Mouse (Mus musculus) left cerebral cortex, postnatal 4 days (tissue): Measurements from ENCODE around the gene Tro. TPM values are rescaled to one million over a fixed set of nuclear protein-coding genes. Genes with fewer than 3 reads are reported as not detected.

Experiments
- DNase-seq: peaks from one replicate; pipeline ENCODE4 v3.0.0-alpha.2; 2022
- intact Hi-C: fragments of 180-260 bp; cut with DNase I; formaldehyde crosslinking; loops from one replicate; pipeline ENCODE4 v1.15.1; 2025
- total RNA-seq, 2 experiments: library from RNA; stranded (reverse); gene quantifications; 2 replicates each; pipeline ENCODE4 v1.2.3; 2021

Tro gene
- total RNA-seq, result 100 to 1,000 TPM; 160 to 171 TPM

DNA sequence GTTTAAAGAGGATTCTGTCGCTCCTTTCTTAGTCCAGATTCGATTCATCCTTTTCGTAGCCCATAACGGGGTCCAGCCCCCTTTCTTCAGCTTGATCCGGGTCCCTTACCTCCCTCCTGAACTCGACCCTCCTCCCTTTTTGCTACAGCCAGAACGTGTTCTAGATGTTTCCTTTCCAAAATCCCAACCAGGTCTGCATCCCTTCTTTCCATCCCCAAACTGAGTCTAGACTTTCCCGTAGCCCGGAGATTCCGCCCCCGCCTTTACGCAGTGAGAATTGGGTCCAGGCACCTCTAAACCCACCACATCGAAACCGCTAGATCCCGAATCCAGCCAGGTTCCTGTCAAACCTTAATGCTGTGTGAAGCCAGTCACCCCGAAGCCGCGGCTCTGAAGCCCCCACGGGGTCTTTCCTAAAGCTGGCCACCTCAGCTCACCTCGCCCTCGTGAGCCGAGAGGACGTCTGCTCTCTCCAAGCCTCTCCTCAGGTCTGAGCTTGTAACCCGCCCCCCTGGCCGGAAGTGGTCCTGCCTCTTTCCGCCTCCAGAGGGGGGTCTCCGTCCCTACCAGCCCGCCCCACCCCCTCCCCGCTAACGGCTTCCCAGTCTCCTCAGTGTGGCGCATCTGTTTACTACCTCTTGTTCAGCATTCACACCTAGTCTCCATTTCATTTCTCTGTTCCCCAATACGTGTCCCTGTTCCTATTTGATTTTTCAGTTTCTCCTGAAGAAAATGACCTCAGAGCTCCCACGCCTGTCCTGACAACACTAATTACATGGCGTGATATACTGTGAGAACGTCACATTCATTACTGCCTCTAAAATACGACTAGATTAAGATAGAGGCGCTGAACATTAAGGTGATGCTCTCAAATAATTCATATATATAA lies at the start of gene Tro:
TSS of gene Tro (minus strand) at position 676 of the 889 bp plus-strand sequence.
- DNase-seq, result peak; percentile 83
- intact Hi-C loops, result no loop called here

DNA sequence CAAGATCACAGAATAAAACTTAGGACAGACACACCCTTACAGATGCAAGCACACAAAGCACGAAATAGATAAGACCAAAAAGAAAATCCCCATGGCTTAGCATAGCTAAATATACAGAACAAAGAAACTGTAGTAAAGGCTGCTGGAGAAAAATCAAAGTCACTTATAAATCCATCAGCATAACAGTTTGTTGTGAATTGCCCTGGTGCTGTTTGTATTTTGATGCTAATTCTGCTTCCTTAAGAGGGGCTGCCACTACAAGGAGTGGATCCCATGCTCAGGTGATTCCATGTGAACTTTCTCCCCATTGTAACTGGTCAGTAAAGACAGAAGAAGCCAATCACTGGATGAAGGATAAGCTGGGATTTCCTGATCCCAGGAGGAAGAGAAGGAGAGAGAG lies 20.1 kb upstream of the Tro start:
- no peak for DNase-seq
- intact Hi-C loops, result no loop called here

DNA sequence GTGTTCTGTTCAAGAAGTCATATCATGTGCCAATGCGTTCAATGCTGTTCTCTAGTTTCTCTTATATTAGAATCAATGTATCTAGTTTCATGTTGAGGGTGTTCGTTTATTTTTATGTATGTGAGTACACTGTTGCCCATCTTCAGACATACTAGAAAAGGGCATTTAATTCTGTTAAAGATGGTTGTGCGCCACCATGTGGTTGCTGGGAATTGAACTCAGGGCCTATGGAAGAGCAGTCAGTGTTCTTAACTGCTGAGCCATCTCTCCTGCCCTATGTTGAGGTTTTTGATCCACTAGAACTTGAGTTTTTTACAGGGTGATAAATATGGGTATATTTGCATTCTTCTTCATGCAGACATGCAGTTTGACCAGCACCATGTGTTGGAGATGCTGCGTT lies 5.4 kb upstream of the Tro start:
- intact Hi-C loops, result no loop called here
- DNase-seq, result peak; percentile 17

DNA sequence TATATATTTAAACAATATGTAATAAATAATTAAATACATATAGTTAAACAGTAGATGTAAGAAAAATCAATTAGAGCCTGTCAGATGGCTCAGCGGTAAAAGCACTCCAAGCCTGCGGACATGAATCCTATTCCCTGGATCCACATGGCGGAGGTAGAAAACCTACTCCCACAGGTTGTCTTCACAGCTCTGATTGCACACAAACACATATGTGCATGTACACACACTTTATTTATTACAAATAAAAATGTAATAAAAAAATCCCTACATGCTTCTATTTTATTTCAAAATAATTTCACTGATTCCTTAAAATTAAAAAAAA lies 375 bp upstream of the Tro start:
- intact Hi-C loops, result no loop called here
- no peak for DNase-seq

DNA sequence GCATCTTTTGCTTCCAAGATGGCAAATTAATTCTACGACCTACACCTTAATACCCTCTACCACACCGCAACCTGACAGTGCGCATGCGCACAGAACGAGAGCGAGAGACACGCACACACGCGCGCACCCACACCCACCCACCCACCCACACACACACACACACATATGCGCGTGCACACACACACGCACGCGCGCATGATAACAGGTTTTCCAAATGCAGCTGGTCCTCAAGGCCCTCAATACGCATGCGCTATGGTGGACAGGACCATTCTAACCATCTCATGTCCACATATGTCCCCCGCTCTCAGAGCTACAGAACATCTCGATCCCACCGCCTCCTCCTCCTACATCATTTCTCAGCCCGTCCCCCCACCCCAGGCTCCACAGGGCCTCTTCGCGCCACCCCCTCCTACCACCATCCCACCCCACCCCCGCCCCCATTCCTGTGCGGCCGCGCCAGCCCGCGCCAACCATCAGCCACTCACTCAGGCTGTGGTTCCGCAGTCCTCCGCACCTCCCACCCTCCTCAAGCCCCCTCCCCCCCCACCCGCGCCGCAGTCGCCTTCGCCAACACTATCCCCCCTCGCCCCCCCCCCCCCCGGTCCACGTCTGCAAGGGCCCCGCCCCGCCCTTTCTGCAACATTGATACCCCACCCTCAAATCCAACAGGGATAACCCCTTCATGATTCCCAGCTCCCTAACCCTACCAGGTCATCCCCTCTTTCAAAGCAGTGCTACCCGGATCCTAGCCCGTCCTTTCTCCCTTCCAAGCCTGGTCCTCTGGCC lies 1.1 kb downstream of the Tro start:
- intact Hi-C loops, result no loop called here
- peak; percentile 60 for DNase-seq

DNA sequence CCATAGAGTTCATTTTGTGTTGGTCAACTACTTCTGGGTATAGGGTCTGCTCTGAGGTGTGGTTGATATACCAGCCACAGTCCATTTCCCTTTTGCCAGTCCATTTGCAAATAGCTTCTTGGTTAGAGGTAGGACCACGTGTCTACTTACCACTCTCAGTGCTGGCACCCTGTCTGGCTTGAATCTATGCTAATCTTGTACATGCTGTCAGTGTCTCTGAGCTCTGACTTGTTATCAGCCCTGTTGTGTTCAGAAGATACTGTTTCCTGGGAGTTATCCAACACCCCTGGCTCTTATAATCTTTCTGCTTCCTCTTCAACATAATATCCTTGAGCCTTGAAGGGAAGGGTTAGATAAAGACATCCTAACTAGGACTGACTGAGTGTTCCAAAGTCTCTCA lies 21.0 kb downstream of the Tro start:
- DNase-seq, result no peak
- intact Hi-C loops, result no loop called here

DNA sequence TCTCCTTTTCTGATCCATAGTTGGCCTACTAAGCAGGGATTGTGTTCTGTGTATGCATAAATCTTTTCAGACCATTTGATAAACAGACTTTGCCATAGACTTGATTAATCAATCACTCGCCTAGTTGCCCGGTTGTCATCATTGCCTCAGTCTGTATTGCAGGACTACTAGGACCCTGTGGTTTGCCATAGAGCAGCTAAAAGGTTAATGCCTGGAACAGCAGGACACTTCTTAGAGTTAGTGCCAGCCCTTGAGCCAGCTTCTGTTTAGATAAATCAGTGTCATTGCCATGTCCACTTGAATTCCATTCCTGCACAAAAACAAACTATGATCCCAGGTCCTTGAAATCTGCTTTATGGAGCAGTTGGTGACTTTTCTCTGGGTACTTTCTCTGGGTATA lies 58.5 kb downstream of the Tro start:
- DNase-seq, result no peak
- intact Hi-C loops, result no loop called here

Other genes with a start within 250 kb of the Tro start
- 10 to 100 TPM; 56.7 to 60.3 TPM for gene Tmem29, start 198.4 kb downstream of the Tro start, total RNA-seq
- 1 to 10 TPM in 1 of 2 experiments, under 1 TPM in 1; 0.91 to 2.4 TPM for gene Alas2, start 110.2 kb downstream of the Tro start, total RNA-seq
- gene Pfkfb1, start 69.4 kb downstream of the Tro start, total RNA-seq, result 1 to 10 TPM; 6.4 to 7.2 TPM
- 10 to 100 TPM; 23.1 to 25.0 TPM for gene Apex2, start 67.7 kb downstream of the Tro start, total RNA-seq
- 100 to 1,000 TPM; 166 to 172 TPM for gene Maged2, start 156.8 kb upstream of the Tro start, total RNA-seq